In genomic region chr15:85180368-85180767, GRCm38 (mm10) we compare ENCODE assay signal across 19 mouse cellular contexts. TPM values are rescaled to one million over a fixed set of nuclear protein-coding genes. Genes with fewer than 3 reads are reported as not detected.
DNase-seq lines count a peak whose midpoint lies in the region; ATAC-seq and TF ChIP-seq lines count a peak whose summit lies in the region.
"Had no signal": no experiment of that assay in that cellular context is flagged by ENCODE, and none has a peak within 500 bp of the region (broad histone marks: within the 10 kb centered on the region; RNA-seq: fewer than 3 reads in every experiment).

No protein-coding gene starts in this region.

- H3K9ac ChIP-seq in forebrain, postnatal 0 days, result no peak overlapping the region
- no peak overlapping the region for H3K9ac ChIP-seq in forebrain, embryonic 16.5 days (replicated peaks; ENCODE audit: low read depth, low read length)
- no peak overlapping the region for H3K9ac ChIP-seq in kidney, embryonic 16.5 days (replicated peaks; ENCODE audit: low read length)
- no peak overlapping the region for H3K9ac ChIP-seq in embryonic facial prominence, embryonic 13.5 days
- no peak overlapping the region for H3K9ac ChIP-seq in limb, embryonic 12.5 days (replicated peaks)
- H3K9ac ChIP-seq: hindbrain, embryonic 12.5 days had no signal

- no peaks in the 10 kb centered on the region for H3K27me3 ChIP-seq in forebrain, postnatal 0 days (ENCODE audit: insufficient read depth, low read length)
- no peaks in the 10 kb centered on the region for H3K27me3 ChIP-seq in forebrain, embryonic 16.5 days (replicated peaks; ENCODE audit: control insufficient read depth, insufficient read depth, low read length)
- no peaks in the 10 kb centered on the region for H3K27me3 ChIP-seq in kidney, embryonic 16.5 days (ENCODE audit: insufficient read depth, low read length)
- H3K27me3 ChIP-seq in embryonic facial prominence, embryonic 13.5 days, result no peaks in the 10 kb centered on the region
- H3K27me3 ChIP-seq in limb, embryonic 12.5 days, result no peaks in the 10 kb centered on the region
- H3K27me3 ChIP-seq: hindbrain, embryonic 12.5 days had no signal

- no peaks in the 10 kb centered on the region for H3K4me1 ChIP-seq in forebrain, postnatal 0 days (ENCODE audit: insufficient read depth)
- H3K4me1 ChIP-seq in forebrain, embryonic 16.5 days (replicated peaks; ENCODE audit: control insufficient read depth, insufficient read depth, low read length), result peaks cover 10% of the 10 kb centered on the region; the same call in 1 of the 2 replicates
- peaks cover 3% of the 10 kb centered on the region; the same call in 1 of the 2 replicates for H3K4me1 ChIP-seq in kidney, embryonic 16.5 days (ENCODE audit: insufficient read depth, low read length)
- peaks cover 46% of the 10 kb centered on the region for H3K4me1 ChIP-seq in embryonic facial prominence, embryonic 13.5 days
- peaks cover 36% of the 10 kb centered on the region for H3K4me1 ChIP-seq in limb, embryonic 12.5 days (replicated peaks)

- H3K36me3 ChIP-seq in forebrain, postnatal 0 days (ENCODE audit: insufficient read depth), result no peaks in the 10 kb centered on the region
- no peaks in the 10 kb centered on the region for H3K36me3 ChIP-seq in forebrain, embryonic 16.5 days (ENCODE audit: control insufficient read depth, insufficient read depth)
- no peaks in the 10 kb centered on the region for H3K36me3 ChIP-seq in kidney, embryonic 16.5 days (ENCODE audit: insufficient read depth, low read length)
- no peaks in the 10 kb centered on the region for H3K36me3 ChIP-seq in embryonic facial prominence, embryonic 13.5 days
- H3K36me3 ChIP-seq in limb, embryonic 12.5 days, result no peaks in the 10 kb centered on the region
- H3K36me3 ChIP-seq: hindbrain, embryonic 12.5 days had no signal

- no peak overlapping the region for H3K27ac ChIP-seq in forebrain, postnatal 0 days (ENCODE audit: low read depth, low read length)
- H3K27ac ChIP-seq in forebrain, embryonic 16.5 days (ENCODE audit: low read length), result no peak overlapping the region
- H3K27ac ChIP-seq in kidney, embryonic 16.5 days (ENCODE audit: low read length), result peak overlapping the region; percentile 70; the same call in 1 of the 2 replicates
- H3K27ac ChIP-seq in embryonic facial prominence, embryonic 13.5 days, result peak overlapping the region; percentile 82
- peak overlapping the region; percentile 82 for H3K27ac ChIP-seq in limb, embryonic 12.5 days
- H3K27ac ChIP-seq: hindbrain, embryonic 12.5 days had no signal

- no peak overlapping the region for H3K4me3 ChIP-seq in forebrain, postnatal 0 days (ENCODE audit: low read depth, low read length)
- H3K4me3 ChIP-seq in forebrain, embryonic 16.5 days (replicated peaks; ENCODE audit: low read length), result no peak overlapping the region
- no peak overlapping the region for H3K4me3 ChIP-seq in kidney, embryonic 16.5 days (ENCODE audit: low read length)
- no peak overlapping the region for H3K4me3 ChIP-seq in embryonic facial prominence, embryonic 13.5 days
- H3K4me3 ChIP-seq in limb, embryonic 12.5 days (replicated peaks), result no peak overlapping the region
- H3K4me3 ChIP-seq: erythroblast, embryonic 14.5 days; hindbrain, embryonic 12.5 days had no signal

- no peak overlapping the region for H3K4me2 ChIP-seq in forebrain, postnatal 0 days (ENCODE audit: low read depth)
- H3K4me2 ChIP-seq in forebrain, embryonic 16.5 days (ENCODE audit: low read length), result no peak overlapping the region
- no peak overlapping the region for H3K4me2 ChIP-seq in kidney, embryonic 16.5 days (replicated peaks; ENCODE audit: low read depth, low read length)
- H3K4me2 ChIP-seq in embryonic facial prominence, embryonic 13.5 days, result no peak overlapping the region
- H3K4me2 ChIP-seq in limb, embryonic 12.5 days, result no peak overlapping the region
- H3K4me2 ChIP-seq: hindbrain, embryonic 12.5 days had no signal

- peak; percentile 40 for DNase-seq in forebrain, postnatal 0 days
- DNase-seq in kidney, adult 11 months, result no peak
- no peak for DNase-seq in right cerebral cortex, postnatal 25 days
- DNase-seq in adrenal gland, adult (ENCODE audit: inconsistent age in 2 of 2, low spot score in 1 of 2), result no peak
- DNase-seq: adrenal gland, postnatal 14 days; B cell, adult 2 months; kidney, postnatal 10 days; spleen, adult 18-20 months had no signal

- peak; percentile 16; the same call in 1 of the 2 replicates for ATAC-seq in forebrain, postnatal 0 days
- no peak for ATAC-seq in forebrain, embryonic 16.5 days
- ATAC-seq in kidney, embryonic 16.5 days (ENCODE audit: low FRiP score, low TSS enrichment), result no peak
- no peak for ATAC-seq in embryonic facial prominence, embryonic 13.5 days (ENCODE audit: insufficient number of reproducible peaks, insufficient read depth, low FRiP score, low TSS enrichment, low read depth)
- no peak for ATAC-seq in limb, embryonic 12.5 days (ENCODE audit: insufficient number of reproducible peaks, insufficient read depth, low FRiP score, low TSS enrichment, low read depth)

- TF ChIP-seq CTCF in forebrain, postnatal 0 days (IDR thresholded peaks at IDR 0.05; ENCODE audit: low read depth), result no peak

- no peaks in the 10 kb centered on the region for H3K9me3 ChIP-seq in forebrain, postnatal 0 days (ENCODE audit: low read length)
- H3K9me3 ChIP-seq in forebrain, embryonic 16.5 days (ENCODE audit: control insufficient read depth, low read length), result no peaks in the 10 kb centered on the region
- H3K9me3 ChIP-seq in kidney, embryonic 16.5 days (ENCODE audit: low read length), result no peaks in the 10 kb centered on the region
- H3K9me3 ChIP-seq in embryonic facial prominence, embryonic 13.5 days, result no peaks in the 10 kb centered on the region
- H3K9me3 ChIP-seq in limb, embryonic 12.5 days, result no peaks in the 10 kb centered on the region
- H3K9me3 ChIP-seq: hindbrain, embryonic 12.5 days had no signal

RNA-seq across cellular contexts. Expression of gene Fbln1, which starts 25.4 kb away (rescaled TPM):
- 38.2 and 60.3 TPM in 2 replicates for total RNA-seq in forebrain, postnatal 0 days (2014; rRNA removed)
- polyA plus RNA-seq in forebrain, postnatal 0 days (2015; fragmentation: Nextera tagmentation; extraction: Ambion mirVana), result 47.1 and 50.9 TPM in 2 replicates
- polyA plus RNA-seq in forebrain, embryonic 16.5 days (2015; fragmentation: Nextera tagmentation; extraction: Ambion mirVana), result 50.9 and 55.5 TPM in 2 replicates
- 202 and 212 TPM in 2 replicates for polyA plus RNA-seq in kidney, embryonic 16.5 days (2015; fragmentation: Nextera tagmentation; extraction: Ambion mirVana)
- 226 and 238 TPM in 2 replicates for polyA plus RNA-seq in embryonic facial prominence, embryonic 13.5 days (2015; fragmentation: Nextera tagmentation; extraction: Ambion mirVana)
- 253 and 255 TPM in 2 replicates for polyA plus RNA-seq in limb, embryonic 12.5 days (2016; fragmentation: Nextera tagmentation; extraction: Ambion mirVana)
- total RNA-seq: monocyte, adult 5-6 weeks had no signal
- polyA plus RNA-seq: erythroblast, embryonic 14.5 days had no signal

RNA-seq across cellular contexts. Expression of gene Ribc2, which starts 48.5 kb away (rescaled TPM):
- total RNA-seq in forebrain, postnatal 0 days (2014; rRNA removed), result 0.48 and 0.69 TPM in 2 replicates
- polyA plus RNA-seq in forebrain, postnatal 0 days (2015; fragmentation: Nextera tagmentation; extraction: Ambion mirVana), result 0.28 and 0.70 TPM in 2 replicates
- polyA plus RNA-seq in forebrain, embryonic 16.5 days (2015; fragmentation: Nextera tagmentation; extraction: Ambion mirVana), result 0.29 TPM in 1 of 2 replicates, not detected in the other
- polyA plus RNA-seq in kidney, embryonic 16.5 days (2015; fragmentation: Nextera tagmentation; extraction: Ambion mirVana), result 0.30 and 0.40 TPM in 2 replicates
- polyA plus RNA-seq in embryonic facial prominence, embryonic 13.5 days (2015; fragmentation: Nextera tagmentation; extraction: Ambion mirVana), result 0.77 and 1.3 TPM in 2 replicates
- 0.80 and 1.4 TPM in 2 replicates for polyA plus RNA-seq in limb, embryonic 12.5 days (2016; fragmentation: Nextera tagmentation; extraction: Ambion mirVana)
- total RNA-seq: adrenal gland, postnatal 14 days; left cerebral cortex, postnatal 36 days; megakaryocyte, adult 5-6 weeks; monocyte, adult 5-6 weeks had no signal
- polyA plus RNA-seq: erythroblast, embryonic 14.5 days; liver, embryonic 16.5 days had no signal

RNA-seq across cellular contexts. Expression of gene Smc1b, which starts 48.6 kb away (rescaled TPM):
- total RNA-seq in forebrain, postnatal 0 days (2014; rRNA removed), result 0.08 and 0.43 TPM in 2 replicates
- polyA plus RNA-seq in forebrain, postnatal 0 days (2015; fragmentation: Nextera tagmentation; extraction: Ambion mirVana), result 0.19 TPM in 2 replicates
- 0.32 and 0.54 TPM in 2 replicates for polyA plus RNA-seq in forebrain, embryonic 16.5 days (2015; fragmentation: Nextera tagmentation; extraction: Ambion mirVana)
- polyA plus RNA-seq in kidney, embryonic 16.5 days (2015; fragmentation: Nextera tagmentation; extraction: Ambion mirVana), result 0.21 and 0.24 TPM in 2 replicates
- polyA plus RNA-seq in embryonic facial prominence, embryonic 13.5 days (2015; fragmentation: Nextera tagmentation; extraction: Ambion mirVana), result 0.10 and 0.27 TPM in 2 replicates
- polyA plus RNA-seq in limb, embryonic 12.5 days (2016; fragmentation: Nextera tagmentation; extraction: Ambion mirVana), result 0.13 and 0.34 TPM in 2 replicates
- total RNA-seq: left cerebral cortex, postnatal 36 days; megakaryocyte, adult 5-6 weeks; monocyte, adult 5-6 weeks had no signal
- polyA plus RNA-seq: erythroblast, embryonic 14.5 days; gonadal fat pad, adult 2 months had no signal

Comparison
In these comparisons a context has a peak if more than half of its experiments do, and no peak if none do; other contexts are left out.
1. H3K27ac ChIP-seq: peak in kidney, embryonic 16.5 days (single experiment), embryonic facial prominence, embryonic 13.5 days (single experiment) and limb, embryonic 12.5 days (single experiment); none in forebrain, postnatal 0 days (single experiment) and forebrain, embryonic 16.5 days (single experiment).